Mouse (Mus musculus) monocyte, adult 2 months (primary cell): Measurements from ENCODE around the gene Nkain1.

ENCODE experiments used
- DNase-seq, 2 experiments: peaks; one replicate each; pipeline ENCODE4 v3.0.0; 2022; ENCODE audit warnings: low spot score in 2 of 2, low read depth in 1 of 2

The Nkain1 gene

DNA sequence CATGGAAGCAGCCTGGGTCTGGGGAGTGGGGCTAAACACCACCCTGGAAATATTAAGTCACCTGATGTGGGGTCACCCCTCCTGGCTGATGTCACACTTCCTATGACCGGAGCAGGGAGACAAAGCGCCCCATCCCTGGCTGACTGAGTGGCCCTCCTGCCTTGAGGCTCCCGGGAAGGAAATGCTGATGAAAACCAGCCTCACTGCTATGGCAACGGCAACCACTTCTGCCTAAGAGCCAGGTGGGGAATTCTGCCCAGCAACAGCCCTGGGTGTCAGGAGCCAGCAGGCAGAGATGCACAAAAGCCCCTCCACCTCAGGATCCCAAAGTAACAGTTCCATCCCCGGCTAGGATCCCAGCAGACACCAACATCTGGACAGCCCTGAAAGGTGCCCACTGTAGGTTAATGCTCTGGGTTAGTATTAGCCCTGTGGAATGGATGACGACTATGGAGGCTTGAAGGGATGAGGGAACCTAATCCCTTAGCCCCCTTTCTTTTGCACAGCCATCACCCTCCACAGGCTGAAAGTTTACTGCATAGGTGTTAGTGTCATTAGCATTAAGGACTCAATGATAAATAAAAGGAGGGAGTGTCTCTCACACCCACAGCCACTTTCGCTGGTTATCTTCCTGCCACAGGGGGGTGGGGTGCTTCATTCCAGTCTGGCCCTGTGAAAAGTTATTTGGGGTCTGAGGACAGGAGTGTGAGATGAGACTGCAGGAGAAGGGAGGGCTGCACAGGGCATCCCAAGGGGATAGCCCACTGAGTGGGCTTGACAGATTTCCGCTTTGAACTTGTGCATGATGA, 21.5 kb downstream of the Nkain1 start:
- no peak for DNase-seq

DNA sequence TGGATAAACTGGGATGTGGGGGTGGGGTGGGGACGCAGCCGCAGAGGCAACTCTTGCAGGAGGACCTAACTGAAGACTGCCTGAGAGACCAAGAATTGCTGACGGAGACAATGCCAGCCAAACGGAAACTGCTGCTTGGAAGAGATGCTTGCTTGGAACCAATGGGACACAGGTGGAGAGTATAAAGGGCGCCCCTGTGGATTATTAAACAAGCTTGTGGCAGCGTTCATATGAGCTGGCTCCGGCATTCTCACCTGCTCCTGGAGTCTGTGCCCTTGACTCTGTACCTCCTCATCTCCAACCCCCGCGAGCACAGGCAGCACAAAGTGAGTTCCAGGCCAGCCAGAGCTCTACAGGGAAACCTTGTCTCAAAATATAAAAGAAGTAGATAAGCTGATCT, 23.5 kb downstream of the Nkain1 start:
- no peak for DNase-seq

DNA sequence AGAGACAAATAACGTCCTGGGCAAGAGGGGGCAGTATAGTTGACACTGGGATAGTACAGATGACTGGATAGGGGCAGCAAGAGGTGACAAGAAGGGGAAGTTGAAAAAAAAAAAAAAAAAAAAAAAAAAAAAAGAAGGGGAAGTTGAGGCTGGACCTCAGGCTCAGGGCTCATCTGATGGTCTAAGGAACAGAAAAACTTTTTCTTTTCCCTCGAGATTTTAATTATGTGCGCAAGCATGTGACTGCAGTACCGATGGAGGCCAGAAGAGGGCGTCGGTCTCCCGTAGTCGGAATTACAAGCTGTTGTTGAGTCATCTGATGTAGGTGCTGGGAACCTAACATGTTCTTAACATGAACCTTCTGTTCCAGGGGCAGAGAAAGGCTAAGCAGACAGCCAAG, 24.8 kb downstream of the Nkain1 start:
- DNase-seq = no peak

DNA sequence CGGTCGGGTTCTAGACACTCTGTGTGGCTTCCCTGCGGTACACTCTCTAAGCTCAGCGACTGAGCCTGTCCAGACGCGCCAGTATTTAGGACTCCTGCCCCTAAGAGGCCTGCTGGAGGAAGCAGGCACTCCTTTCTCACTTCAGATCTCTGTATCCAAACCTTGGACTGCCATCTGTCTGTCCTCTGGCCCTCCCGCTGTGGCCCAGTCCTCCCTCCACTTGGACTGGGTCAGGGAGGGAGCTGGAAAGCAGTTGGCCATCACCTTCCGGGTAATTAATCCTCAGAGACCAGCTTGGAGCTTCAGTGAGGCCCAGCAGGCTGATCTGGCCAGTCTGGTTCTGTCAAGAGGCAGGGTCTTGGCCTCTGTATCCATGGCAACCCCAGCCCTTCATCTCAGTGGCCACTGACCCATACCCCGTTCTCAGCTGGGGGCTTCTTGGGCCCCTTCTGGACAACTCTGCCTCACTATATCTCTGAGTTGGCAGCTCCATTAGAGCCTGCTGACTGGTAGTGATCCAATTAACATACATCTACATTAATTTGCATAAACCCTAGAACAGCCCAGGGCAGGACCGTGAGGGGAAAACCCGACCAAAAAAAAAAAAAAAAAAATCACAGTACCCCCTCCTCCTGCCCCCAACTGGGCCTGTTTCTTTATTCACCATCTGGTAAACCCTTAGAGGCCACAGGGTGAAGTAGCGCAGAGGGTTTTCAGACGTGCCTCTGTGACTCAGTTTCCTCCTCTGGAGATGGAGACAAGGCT, 27.0 kb downstream of the Nkain1 start:
- DNase-seq = no peak

DNA sequence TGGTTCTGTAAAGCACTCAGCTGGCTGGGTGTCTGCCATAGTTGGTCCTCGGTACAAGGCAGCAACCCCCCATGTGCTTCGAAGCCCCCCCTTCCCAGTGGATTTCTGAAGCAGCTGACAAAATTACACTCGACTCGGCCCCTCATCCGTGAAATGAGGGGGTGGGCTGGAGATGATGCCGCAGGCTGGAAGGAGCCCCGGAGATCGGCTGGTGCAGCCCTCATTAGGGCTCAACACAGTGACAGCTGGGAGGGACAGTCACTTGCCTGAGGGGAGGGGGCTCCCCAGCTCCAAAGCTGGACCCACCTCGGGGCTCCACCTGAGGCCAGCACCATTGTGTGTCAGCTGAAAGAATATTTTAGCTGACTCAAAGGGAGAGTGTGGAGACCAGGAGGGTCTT, 29.6 kb downstream of the Nkain1 start:
- DNase-seq = no peak

DNA sequence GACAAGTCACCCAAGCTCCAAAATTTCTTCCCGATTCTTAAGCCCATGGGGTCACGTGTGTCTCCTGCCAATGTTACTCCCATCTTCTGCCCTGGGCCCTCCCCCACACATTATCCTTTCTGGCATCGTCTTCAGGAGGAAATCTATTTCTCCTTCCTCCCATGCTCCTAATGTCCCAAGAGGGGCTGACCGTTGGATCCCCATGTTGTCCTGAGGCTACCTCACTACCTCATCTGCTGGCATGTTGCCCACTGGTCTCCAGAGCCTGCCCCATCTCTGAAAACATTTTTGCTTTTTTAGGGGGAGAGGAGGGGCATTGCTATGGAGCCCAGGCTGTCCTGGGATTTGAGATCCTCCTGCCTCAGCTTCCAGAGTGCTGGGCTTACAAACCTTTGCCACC, 30.9 kb downstream of the Nkain1 start:
- no peak for DNase-seq

DNA sequence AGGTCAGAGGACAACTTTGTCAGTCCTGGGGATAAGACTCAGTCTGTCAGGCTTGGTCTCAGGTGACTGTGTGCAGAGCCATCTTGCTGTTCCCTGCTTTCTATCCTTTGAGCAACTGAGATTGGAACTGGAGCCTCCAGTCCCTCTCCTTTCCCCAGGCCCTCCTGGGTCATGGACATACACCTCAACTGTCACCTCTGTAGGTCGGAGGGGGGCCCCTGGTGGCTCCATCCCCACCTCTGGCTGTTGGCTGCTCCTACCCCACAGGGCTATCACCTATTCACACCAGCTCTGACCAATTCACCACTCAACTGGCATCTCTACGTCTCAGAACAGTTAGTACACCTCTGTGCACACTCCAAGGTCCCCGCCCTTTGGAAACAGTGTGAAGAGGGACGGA, 33.1 kb downstream of the Nkain1 start:
- no peak for DNase-seq

DNA sequence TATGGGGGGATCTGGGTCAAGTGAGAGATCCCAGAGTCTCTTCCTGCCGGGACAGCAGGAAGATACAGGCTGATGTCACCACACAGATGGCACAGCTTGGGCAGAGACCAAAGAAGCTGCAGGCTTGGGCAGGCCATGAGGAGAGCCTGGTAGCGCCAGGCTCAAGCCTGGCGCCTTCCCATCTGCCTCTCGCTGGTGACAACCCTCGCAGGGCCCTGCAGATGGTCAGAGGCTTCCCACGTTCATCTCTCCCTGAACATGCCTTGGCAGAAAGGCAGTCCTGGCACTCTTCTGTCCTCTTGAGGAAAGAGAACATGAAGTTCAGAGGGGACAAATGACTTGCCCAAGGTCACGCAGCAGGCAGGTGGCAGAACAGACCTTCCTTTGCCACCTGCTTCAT, 34.3 kb downstream of the Nkain1 start:
- DNase-seq = no peak

DNA sequence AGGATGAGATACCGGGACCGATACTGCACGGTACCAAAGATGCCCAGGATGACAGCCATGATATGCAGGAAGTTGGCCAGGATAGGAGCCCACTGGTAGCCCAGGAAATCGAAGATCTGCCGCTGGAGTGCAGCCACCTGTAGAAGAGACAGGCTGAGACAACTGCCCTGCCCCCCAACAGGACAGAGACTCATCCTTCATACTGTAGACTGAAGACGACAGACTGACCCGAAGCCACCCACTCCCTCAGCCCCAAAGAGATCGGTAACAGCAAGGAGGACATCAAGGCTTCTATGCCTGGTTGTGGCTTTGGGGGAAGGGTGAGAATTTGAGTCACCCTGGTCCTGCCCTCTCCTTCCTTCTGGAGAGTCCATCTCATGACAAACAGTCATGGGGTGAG, 34.9 kb downstream of the Nkain1 start:
- no peak for DNase-seq

DNA sequence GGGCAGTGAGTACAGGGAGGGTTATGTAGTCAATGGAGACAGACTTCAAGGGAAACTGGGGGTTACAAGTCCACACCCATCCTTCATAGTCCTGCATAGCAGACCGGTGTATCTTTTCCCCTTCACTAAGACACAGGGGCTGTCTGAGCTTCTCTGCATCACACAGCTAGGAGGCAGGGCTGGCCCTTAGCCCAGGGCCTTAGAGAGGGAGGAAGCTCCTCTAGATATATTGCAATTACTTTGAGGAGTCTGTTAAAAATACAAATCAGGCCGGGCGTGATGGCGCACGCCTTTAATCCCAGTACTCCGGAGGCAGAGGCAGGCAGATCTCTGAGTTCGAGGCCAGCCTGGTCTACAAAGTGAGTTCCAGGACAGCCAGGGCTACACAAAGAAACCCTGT, 36.6 kb downstream of the Nkain1 start:
- DNase-seq = no peak

DNA sequence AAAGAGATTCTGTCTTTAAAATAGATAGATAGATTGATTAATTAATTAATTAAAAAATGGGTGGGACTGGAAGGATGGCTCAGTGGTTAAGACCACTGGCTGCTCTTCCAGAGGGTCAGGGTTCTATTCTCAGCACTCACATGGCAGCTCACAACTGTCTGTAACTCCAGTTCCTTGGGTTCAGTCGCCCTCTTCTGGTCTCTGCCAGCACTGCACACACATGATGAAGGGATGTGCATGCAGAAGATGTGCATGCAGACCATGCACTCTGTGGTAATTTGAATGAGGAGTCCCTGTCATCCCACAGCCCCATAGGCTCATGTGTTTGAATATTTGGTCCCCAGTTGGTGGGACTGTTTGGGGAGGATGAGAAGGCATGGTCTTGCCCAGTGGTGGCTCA, 38.2 kb downstream of the Nkain1 start:
- DNase-seq = no peak

DNA sequence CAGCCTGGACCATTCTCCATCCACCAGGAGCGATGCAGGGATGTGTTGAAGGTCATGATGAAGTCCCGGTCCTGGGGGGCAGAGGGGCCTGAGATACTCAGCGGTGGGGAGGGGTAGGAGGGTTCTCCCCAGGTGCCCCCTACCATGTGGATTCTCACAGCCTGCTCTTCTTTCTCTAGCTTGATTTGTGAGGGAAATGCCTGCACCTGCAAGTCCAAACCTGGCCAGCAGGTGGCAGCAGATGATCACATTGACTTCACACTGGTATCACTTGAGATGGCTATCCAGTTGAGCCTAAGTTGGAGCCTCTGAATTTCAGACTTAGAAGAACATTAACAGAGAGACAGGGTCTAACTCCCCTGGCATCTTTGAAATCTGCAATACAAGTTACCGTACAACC, 40.0 kb downstream of the Nkain1 start:
- peak; percentile 39 to 68 for DNase-seq

DNA sequence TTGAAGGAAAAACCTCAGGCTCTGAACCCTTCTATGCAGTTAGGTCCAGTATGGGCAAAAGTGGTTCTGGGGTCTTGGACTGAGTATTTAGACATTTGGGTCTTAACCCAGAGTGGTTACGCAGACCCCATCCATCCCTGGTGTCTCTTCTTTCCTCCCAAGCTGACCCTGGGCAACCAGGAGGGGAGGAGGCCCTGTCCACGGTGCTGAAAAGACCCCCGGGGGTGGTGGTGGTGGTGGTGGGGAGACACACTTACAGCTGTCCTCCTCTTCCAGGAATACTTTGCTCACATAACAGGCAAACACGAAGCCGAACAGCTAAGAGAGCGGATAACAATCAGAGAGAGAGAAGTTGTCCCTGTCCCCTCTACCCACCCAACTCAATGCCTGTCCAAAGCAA, 41.6 kb downstream of the Nkain1 start:
- no peak for DNase-seq

DNA sequence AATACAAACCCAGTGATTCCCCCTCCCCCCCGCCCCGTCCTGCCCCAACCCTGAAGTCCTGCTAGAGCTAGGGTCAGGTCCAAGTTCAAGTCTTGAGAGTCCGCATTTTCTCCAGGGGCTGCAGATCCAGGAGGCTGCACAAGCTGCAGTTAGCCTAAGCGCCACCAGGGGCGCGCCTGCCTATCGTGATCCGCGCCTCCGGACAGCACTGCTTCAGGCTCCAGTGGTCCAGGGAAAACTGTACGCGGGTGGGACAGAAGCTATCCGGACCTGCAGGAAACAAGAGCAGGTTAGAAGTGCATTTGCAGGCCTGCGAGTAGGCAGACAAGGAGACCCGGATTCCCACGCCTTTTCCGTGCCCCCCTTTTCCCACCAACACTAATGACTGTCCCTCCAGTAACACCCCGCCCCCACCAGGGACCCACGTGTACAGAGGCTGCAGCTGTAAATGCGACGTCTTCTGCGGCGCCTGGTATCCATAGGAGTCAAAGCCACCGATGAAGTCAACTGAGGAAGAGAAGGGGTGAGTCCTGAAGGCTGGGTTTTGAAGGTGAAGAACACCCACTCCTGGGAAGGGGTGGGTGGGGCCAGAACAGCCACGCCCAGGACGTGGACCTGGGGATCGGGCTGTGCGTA, 42.2 kb downstream of the Nkain1 start:
- peak in 1 of 2 experiments; percentile 34 for DNase-seq

DNA sequence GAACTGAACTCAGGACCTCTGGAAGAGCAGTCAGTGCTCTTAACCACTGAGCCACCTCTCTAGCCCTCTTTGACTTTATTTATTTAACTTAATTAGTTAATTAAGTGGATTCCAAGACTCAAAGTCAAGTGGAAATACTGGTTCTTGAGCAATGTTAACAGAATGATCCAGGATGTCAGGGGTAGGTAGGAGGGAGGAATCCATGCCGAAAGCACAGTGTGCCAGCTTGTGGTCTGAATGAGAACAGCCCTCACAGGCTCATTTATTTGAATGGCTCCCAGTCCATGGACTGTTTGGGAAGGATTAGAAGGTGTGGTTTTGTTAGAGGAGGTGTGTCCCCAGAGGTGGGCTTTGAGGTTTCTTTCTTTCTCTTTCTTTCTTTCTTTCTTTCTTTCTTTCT, 46.2 kb downstream of the Nkain1 start:
- no peak for DNase-seq

DNA sequence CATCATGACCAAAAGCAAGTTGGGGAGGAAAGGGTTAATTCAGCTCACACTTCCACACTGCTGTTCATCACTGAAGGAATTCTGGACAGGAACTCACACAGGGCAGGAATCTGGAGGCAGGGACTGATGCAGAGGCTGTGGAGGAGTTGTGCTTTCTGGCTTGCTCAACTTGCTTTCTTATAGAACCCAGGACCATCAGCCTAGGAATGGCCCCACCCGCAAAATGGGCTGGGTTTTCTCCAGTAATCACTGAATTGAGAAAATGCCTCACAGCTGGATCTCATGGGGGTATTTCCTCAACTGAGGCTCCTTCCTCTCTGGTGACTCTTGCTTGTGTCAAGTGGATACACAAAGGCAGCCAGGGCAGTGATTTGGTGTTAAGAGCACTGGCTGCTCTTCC, 48.9 kb downstream of the Nkain1 start:
- no peak for DNase-seq

DNA sequence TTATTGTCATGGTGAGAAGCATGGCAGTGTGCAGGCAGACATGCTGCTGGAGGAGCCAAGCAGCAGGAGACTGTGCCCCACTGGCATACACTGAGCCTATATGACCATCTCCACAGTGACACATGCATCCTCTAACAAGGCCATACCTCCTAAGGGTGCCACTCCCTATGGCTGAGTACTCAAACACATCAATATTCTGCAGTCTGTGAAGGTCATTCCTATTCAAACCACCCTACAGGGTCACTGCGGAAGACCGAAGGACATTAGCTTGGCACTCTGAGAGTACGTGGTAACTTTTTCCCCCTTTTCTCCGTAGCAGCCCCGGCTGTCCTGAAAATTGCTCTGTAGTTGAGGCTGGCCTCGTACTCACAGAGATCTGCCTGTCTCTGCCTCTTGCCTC, 52.5 kb downstream of the Nkain1 start:
- DNase-seq = no peak

DNA sequence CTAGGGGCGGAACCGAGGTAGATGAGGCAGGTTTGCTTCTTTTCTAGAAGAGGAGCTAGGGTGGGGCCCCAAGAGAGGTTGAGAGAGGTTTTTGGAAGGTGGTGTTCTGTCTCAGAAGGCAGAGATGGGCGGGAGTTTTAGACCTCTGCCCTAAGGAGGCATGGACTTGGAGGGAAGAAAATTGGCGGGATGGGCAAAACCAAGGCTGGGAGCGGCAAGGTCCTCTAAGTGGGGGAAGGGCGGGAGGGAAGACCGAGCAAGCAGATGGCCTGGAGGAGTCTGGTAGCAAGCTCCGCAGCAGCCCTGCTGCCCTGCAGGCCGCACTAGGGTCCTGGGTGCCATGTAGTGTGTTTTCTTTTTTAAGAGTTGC, 53.5 kb downstream of the Nkain1 start:
- no peak for DNase-seq

DNA sequence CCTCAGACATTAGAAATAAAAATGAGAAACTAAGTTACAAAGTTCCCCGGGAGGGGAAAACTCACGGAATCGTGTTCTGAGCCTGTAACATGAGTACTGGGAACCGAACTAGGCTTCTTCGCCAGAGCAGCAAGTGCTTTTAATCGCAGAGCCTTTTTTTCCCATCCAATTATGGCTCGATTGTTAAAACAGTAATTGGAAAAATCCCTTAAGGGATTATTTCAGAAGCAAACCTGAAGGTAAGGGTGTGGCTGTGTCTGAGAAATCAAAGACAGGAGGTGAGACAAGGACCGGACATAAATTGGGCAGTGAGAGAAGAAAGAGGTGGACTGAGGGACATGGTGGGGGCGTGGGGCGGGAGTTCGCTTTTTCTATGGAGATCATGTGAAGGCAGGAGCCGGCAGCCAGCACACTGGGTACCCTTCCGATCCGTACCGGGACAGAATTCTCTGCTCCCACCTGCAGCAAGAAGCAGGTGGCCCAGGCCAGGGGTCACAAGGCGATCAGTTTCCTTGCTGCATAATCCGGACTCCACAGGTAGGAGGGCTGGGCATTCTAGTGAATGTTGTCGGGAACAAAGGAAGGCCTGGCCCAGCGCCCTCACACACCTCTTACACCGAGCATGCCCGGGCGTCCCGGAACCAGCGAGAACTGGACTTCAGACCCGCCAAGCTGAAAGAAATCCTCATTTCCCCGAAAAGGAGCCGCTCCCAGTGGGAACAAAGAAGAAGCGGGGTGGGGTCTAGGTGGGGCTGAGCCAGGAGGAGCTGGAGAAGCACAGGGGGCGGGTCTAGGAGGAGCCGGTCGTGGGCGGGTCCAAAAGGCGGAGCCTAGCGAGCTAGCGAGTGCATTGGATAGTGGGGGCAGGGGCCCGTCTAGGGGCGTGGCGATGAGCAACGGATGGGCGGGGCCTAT, 54.1 kb downstream of the Nkain1 start:
- peak; percentile 64 to 67 for DNase-seq

DNA sequence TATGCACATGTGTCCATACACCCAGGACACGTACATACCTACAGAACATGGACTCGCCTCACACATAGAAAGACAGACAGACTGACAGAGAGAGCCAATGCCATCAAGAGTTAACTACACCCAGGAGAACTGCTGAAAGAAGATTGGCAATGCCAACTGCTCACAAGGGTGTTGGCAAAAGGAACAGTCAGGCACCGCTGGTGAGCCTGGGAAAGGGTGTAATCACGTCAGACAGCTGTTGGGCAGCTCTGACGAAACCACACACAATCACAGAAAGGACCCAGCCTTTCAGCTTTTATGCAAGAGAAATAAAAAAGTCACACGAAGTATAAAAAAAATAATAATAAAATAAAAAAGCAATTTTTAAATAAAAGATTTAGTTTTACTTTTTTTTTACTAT, 57.5 kb downstream of the Nkain1 start:
- DNase-seq = no peak
